Mouse (Mus musculus) CH12.LX (cell line): Measurements from ENCODE around the gene Cbll1.

Source experiments
- CTCF ChIP-seq, 2 experiments: IDR thresholded peaks in 1 of 2; conservative IDR thresholded peaks in 1 of 2; 2 replicates each; pipeline ENCODE4 v1.5.1; 2011 to 2012; ENCODE audit warnings: low read depth in 2 of 2, low read length in 2 of 2, improper control_type of control experiment in 1 of 2, inconsistent platforms in 1 of 2, mild to moderate bottlenecking in 1 of 2, moderate library complexity in 1 of 2
- TCF12 ChIP-seq: IDR thresholded peaks from 2 replicates; pipeline ENCODE4 v1.6.1; 2014; ENCODE audit warnings: low read depth, mild to moderate bottlenecking, inconsistent platforms, low read length, improper control_type of control experiment

DNA sequence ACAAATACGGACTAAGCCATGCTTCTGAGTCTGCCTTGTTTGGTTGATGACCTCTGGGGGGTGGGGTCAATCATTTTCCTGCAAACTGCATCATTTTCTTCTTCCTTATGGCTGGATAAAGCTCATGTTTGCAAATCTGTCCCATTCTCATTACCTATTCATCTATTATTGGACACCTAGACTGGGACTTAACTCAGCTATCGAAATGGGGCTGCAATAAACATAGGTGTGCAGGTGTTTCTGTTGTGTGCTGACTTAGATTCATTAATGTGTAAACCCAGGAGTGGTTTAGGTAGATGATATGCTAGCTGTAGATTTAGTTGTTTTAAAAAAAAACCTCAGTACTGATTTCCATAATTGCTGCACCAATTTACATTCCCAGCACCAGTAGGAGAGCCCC lies 59.8 kb downstream of the Cbll1 start:
- no peak for TF ChIP-seq TCF12
- TF ChIP-seq CTCF (conservative IDR thresholded peaks at IDR 0.05 in 1 of 2, IDR thresholded peaks at IDR 0.05 in 1 of 2; ENCODE audit: low read depth in 2 of 2, low read length in 2 of 2): no peak
